Mouse (Mus musculus) right cerebral cortex, postnatal 10 days (tissue): ENCODE results near the gene Rhog.
A peak's percentile ranks its signal among the peaks of the same experiment; 100 is the strongest.

ENCODE experiments used
- DNase-seq, 2 experiments: peaks; one replicate each; pipeline ENCODE4 v3.0.0; 2021; ENCODE audit warnings: low spot score in 2 of 2

Gene Rhog

DNA sequence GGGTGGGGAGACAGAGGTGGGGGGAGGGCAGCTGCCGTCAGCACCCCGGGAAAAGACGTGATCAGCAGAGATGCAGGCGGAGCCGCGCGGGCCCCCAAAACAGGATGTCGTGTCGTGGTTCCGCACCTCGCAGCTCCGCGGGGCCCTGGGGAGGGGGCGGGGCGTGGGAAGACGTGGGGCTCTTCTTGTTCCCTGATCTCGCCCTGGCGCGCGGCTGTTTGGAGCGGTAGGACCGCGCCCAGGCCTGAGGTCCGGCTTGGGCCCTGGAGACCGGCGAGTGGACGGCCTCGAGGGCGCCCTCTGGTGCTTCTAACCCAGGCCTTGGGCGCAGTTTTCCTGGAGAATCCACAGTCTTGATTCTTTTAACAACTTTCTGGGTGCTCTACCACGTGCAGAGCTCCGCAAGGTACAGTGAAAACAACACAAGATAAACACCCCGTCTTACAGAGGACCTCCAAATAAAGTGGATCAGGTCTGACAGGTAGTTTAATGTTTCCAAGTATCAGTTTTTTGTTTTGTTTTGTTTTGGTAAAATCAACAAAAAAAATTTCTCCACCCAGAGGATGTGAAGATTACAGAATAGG is 5.1 kb downstream of the Rhog start:
- DNase-seq = peak; percentile 88 to 89

DNA sequence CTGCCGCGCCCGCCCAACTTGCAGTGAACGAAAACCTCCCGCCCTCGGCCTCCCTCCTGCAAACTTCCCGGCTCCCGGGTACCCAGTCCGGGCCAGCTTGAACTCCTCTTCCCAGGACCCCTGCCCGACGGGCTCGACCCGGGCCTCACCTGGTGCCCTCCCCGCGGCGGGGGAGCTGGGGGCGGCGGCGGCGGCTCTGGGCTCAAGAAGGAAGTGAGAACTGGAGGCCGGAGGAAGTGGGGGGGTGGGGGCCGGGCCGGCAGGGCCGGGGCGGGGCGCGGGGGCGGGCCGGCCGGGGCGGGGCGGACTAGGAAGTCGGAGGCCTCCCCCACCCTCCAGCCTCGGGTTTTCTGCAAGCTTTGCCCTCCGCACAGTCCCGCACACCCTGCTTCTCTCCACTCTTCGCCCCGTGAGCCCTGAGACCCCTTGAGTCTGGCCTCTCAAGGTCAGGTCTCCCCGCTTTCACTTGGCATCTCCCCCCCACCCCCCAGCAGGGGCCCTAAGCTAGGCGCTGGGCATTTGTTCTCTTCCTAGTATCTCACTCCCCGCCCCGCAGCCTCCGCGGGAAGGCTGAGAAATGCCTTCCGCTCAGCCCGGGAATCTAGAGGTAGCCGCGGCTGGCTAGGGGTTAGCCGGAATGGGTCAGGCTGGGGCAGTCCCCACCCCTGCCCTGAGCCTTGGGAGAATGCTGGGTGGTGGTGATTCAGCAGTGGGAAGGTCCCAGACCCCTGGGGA is 5.8 kb downstream of the Rhog start:
- DNase-seq = peak; percentile 53 to 58

- peak; percentile 36 for DNase-seq
Observed at GRCm38 (mm10) chr7:102249531-102249895, 6.3 kb downstream of the Rhog start.

DNA sequence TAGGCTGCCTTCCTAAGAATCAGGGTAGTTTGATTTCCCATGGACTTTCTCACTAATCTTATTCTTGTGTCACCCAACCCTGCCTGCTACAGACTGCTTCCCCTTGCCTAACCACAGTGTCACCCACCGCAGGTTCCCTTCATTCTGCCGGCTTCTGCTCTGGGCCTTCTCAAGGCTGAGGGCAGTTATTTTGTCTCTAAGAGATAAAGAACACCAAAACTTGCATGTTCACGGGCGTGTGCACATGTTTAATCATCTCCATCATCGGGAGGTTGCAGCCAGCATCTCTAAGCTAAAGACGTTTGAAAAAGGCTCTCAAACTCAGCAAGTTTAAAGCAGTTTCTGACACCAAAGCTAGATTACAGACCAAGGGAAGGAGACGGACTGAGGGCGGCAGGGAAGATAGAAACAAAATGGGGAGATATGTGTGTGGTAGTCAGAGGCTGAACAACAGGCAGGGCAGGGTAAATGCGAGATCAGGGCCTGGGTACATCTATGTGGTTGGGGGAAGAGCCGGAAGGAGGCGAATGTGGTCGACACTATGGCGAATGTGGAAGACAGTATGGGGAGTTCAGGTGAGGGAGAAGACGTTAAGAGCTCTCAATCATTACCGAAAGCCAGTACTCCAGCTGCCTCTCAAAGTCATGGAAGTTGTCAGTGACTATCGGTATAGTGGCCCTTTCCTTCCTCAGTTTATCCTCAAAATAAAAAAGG is 7.0 kb downstream of the Rhog start:
- DNase-seq = no peak

GRCm38 (mm10) chr7:102246956-102247797 is 8.7 kb downstream of the Rhog start:
- DNase-seq = peak; percentile 34 to 48

DNA sequence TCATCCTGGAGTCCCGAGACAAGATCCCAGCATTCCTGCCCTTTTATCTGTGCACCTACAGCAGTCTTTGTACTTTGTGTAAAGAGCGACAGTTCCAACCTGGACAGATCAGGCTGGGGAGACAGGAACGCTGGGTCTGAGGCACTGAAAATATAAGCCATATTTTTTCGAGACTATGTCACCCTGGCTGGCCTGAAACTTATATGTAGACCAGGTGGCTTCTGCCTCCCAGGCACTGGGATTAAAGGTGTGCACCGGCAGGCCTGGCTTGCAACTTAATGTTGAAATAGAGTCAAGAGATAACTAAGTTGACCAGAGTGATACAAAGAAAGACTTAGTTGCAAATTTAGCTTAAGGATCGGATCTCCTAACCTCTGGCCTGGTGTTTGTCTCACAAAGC is 9.6 kb downstream of the Rhog start:
- no peak for DNase-seq

DNA sequence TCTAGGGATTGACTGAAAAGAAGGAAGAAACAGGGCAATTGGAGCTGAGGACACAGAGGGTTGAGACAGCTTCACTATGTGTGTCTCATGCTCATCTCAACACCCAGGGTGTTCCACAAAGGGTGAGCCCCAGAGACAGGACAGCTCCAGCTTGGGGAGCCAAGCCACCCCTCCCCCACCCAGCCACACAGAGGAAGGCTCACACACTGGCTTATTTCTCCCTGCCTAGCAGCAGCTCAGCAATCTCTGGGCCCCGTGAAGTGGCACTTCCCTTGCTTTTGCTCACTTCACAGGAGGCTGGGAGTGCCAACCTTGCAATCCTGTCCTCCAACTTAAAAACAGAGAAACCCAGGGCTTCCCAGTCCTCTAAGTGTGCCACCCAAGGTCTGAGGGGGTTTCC is 10.1 kb downstream of the Rhog start:
- peak; percentile 44 to 49 for DNase-seq

DNA sequence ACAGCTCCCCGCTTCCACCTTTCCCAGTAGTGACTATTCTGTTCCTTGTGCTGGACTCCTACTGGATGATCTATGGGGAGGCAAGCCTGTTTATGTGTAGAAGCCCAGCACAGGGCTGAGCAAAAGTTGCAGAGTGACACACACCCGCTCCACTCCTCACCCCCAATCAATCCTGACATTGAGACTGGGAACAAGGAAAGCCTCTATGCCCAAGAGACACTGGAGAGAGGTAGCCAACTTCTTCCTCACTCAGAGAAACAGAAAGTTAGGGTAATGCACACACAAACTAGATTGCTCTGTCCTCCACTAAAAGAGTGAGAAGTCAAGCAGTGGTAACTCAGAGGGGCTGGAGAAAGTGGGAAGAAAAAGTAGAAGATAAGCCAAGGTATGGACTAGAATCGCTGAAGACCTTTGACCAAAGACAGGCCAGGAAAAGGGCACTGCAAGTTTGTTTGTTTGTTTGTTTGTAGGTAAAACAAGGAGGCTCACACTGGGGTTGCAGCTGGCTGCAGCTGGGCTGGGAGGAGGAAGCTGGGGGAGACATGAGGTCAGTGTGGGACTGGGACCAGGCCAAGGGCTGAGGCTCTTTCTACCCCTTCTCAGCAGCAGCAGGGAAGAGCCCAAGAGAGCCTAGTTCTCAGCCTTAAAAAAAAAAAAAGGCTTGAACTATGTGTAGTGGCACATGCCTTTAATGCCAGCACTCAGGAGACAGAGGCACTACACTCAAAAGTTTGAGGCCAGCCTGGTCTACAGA is 10.9 kb downstream of the Rhog start:
- DNase-seq = no peak

DNA sequence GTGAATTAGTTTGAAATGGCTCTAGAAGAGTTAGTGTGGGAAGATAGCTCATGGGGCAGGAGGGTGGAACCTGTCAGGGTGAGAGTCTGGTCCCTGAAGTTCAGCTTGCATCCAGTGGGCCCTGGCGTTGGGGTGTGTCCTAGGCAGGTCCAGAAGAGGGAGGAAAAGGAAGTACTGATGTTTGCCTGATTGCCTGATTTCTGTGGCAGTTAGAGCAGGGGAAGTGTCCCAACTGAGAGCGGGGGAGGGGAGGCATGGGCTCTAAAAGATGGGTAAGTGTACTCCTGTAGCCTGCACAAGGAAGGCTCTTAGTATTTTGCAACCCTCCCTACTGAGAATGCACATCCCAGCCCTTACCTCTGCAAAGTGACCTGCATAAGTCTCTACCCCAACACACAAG is 12.0 kb downstream of the Rhog start:
- peak in 1 of 2 experiments; percentile 43 for DNase-seq

DNA sequence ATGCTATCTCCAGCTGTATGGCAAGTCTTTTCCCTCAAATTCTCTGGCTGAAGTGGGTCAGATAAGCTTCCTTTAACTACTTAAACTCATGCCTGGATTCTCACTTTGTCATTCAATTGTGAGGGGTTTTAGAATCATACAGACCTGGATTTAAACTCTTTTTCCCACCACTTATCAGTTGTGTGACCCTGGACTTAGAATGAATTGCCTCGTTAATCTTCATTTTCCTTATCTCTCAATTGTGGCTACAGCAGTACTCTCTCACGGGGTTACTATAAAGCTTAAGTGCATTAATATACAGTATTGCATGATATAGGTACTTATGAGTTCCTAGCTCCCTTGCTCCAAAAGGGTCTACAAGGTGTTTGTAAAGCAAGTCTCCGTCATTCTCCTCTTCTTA is 12.9 kb downstream of the Rhog start:
- no peak for DNase-seq

GRCm38 (mm10) chr7:102242371-102242770 is 13.5 kb downstream of the Rhog start:
- DNase-seq = no peak

DNA sequence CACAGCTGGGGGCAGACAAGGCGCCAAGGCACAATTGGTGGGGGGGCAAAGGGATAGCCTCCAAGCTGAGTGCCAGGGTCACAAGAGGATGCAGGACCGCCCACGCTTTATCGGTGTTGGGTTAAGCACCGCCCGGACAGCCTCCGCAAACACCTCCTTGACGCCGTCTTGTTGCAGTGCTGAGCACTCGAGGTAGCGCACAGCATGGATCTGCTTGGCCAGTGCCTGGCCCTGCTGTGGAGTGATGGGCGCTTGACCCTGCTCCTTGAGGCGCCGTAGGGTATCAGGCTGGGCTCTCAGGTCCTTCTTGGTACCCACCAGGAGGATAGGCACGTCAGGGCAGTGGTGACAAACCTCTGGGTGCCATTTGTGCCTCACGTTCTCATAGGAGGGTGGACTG is 16.3 kb downstream of the Rhog start:
- DNase-seq = no peak

DNA sequence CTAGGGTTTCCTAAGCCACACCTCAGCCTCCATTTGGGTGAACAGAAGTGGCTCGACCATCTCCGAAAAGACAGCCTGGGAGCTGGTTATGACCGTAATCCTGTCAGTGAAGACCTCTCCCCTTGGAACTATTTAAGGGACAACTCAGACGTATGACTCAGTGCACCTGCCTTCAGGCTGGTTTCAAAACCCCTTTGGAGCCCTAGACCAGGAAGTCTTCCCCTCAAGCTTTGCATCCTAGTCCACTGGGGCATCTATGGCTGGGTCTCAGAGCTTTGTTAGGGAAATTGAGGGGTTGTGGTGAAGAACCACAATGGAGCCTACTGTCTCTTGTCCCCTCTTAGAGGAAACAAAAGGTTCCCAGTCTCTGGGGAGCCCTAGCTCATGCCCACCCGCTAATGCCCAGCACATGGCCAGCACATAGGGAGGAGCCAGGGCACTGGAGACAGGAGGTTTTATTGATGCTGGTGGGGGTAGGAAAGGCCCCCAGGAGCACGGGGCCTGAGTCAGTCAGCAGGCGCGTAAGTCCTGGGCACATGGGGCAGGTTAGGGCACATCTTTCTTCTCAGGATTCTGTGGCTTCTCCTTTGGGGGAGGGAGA is 17.1 kb downstream of the Rhog start:
- no peak for DNase-seq

GRCm38 (mm10) chr7:102233059-102233458 is 22.8 kb downstream of the Rhog start:
- DNase-seq = no peak

DNA sequence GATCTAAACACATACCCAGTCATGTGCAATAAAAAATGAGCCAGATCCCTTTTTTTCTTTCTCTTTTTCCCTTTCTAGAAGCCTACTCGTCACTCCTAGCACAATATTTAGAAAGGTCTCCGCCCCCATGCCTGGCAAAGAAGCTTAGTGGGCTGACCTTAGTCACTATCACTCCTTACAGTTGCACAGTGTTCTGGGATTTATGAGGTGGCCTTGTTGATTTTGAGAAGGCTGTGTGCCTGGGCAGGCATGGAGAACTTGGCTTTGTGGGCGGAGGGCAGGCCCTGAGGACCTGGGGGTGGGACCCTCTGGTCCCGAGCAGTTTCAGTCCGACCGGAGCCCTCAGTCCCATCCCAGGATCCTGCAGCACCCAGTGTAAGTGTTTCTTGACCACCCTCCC is 26.0 kb downstream of the Rhog start:
- DNase-seq = no peak

GRCm38 (mm10) chr7:102228049-102228670 is 27.7 kb downstream of the Rhog start:
- no peak for DNase-seq

- DNase-seq = no peak
Observed at GRCm38 (mm10) chr7:102226051-102226450, 29.8 kb downstream of the Rhog start.

- peak; percentile 38 to 48 for DNase-seq
Observed at GRCm38 (mm10) chr7:102223883-102224738, 31.7 kb downstream of the Rhog start.

DNA sequence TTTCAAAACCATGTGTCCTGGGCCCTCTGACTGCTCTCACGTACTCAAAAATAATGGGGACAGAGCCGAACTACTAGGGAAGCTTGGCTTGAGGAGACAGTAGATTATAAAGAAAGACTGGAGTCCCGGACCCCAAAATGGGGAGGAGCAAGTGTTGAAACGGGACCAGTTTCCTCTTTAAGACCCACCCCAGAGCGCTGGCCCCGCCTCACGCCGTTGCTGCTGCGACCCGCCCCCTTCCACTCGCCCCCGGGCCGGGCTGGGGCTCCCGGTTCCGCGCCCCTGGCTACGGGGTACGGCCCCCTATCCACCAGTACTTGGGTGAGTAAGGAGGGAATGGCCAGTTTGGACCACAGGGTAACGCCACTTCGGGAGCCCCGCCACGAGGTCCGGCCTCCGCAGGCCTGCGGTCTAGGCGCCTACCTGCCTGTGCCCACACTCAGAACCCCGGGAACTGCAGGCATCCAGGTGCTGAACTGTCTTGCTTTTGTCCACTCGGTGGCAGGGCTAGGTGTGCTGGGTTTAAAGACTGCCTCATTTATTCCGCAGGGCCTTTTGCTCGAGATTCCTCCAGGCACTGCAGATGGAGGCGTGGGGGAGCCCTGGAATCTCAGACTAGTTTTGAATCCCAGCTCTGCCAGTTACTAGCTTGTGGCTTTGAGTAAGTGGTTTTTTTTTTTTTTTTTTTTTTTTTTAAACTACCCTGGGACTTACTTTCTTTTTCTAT is 32.9 kb downstream of the Rhog start:
- DNase-seq = peak; percentile 71 to 79
